Mouse (Mus musculus): ENCODE data around the gene Rab5if. TPM values are rescaled to one million over a fixed set of nuclear protein-coding genes. Genes with fewer than 3 reads are reported as not detected.
"Not testable (repeated sequence)": the region's sequence is repeated elsewhere in the genome, so short reads cannot be mapped to it uniquely, and the experiment has no call there.

Gene Rab5if
- 175 and 176 TPM in 2 replicates for polyA plus RNA-seq (2016; fragmentation: Nextera tagmentation; extraction: Ambion mirVana)

- Histone ChIP-seq H3K27ac (replicated peaks) (peak within 1 kb of the TSS; percentile 90), H3K36me3 (peaks cover 33% of the 10 kb centered on the region), H3K4me2 (replicated peaks) (peak within 1 kb of the TSS; percentile 83), H3K27me3 (no peaks in the 10 kb centered on the region), H3K9ac (replicated peaks) (peak within 1 kb of the TSS; percentile 98), H3K4me1 (peaks cover 23% of the 10 kb centered on the region), H3K4me3 (peak within 1 kb of the TSS; percentile 94), H3K9me3 (no peaks in the 10 kb centered on the region)
- peak; percentile 98 for ATAC-seq (ENCODE audit: low FRiP score, low read depth)
- under 1% methylated on average over 98 of the region's 98 CpGs for WGBS
Observed at GRCm38 (mm10) chr2:156862772-156863486, at the start of gene Rab5if. Gene Rab5if (plus strand): TSS chr2:156863128.

GRCm38 (mm10) chr2:156814344-156814801, 48.6 kb upstream of the Rab5if start:
- WGBS = 20% methylated on average over 8 of the region's 8 CpGs
- no peaks in the 10 kb centered on the region for H3K27me3 ChIP-seq
- H3K4me3 ChIP-seq = no peak overlapping the region
- ATAC-seq (ENCODE audit: low FRiP score, low read depth) = peak; percentile 49; the same call in 1 of the 2 replicates
- H3K4me2 ChIP-seq (replicated peaks) = no peak overlapping the region
- peaks cover 10% of the 10 kb centered on the region; the same call in 1 of the 2 replicates for H3K4me1 ChIP-seq
- H3K27ac ChIP-seq (replicated peaks) = 0 out of 2 replicates have a peak overlapping the region, but pooled peaks have one; percentile 40
- no peaks in the 10 kb centered on the region for H3K36me3 ChIP-seq
- 0 out of 2 replicates have a peak overlapping the region, but pooled peaks have one; percentile 7 for H3K9ac ChIP-seq (replicated peaks)
- H3K9me3 ChIP-seq = no peaks in the 10 kb centered on the region

- H3K9me3 ChIP-seq = no peaks in the 10 kb centered on the region
- H3K4me1 ChIP-seq = peaks cover 10% of the 10 kb centered on the region; the same call in 1 of the 2 replicates
- H3K9ac ChIP-seq (replicated peaks) = no peak overlapping the region
- H3K27ac ChIP-seq (replicated peaks) = no peak overlapping the region
- no peaks in the 10 kb centered on the region for H3K36me3 ChIP-seq
- no peak for ATAC-seq (ENCODE audit: low FRiP score, low read depth)
- no peaks in the 10 kb centered on the region for H3K27me3 ChIP-seq
- H3K4me2 ChIP-seq (replicated peaks) = no peak overlapping the region
- H3K4me3 ChIP-seq = no peak overlapping the region
- WGBS = 44% methylated on average over 5 of the region's 5 CpGs
Observed at GRCm38 (mm10) chr2:156814893-156815292, 48.0 kb upstream of the Rab5if start.

- Histone ChIP-seq H3K4me1 (peaks cover 10% of the 10 kb centered on the region; the same call in 1 of the 2 replicates), H3K36me3 (no peaks in the 10 kb centered on the region), H3K27ac (replicated peaks) (no peak overlapping the region), H3K9ac (replicated peaks) (no peak overlapping the region), H3K9me3 (no peaks in the 10 kb centered on the region), H3K4me3 (no peak overlapping the region), H3K4me2 (replicated peaks) (no peak overlapping the region), H3K27me3 (no peaks in the 10 kb centered on the region)
- WGBS = 73% methylated on average over 3 of the region's 3 CpGs
- ATAC-seq (ENCODE audit: low FRiP score, low read depth) = no peak
Observed at GRCm38 (mm10) chr2:156815412-156815811, 47.5 kb upstream of the Rab5if start.

- no peak overlapping the region for H3K27ac ChIP-seq (replicated peaks)
- H3K36me3 ChIP-seq = no peaks in the 10 kb centered on the region
- no peaks in the 10 kb centered on the region for H3K9me3 ChIP-seq
- 59% methylated on average over 1 of the region's 1 CpGs for WGBS
- H3K4me1 ChIP-seq = peaks cover 10% of the 10 kb centered on the region; the same call in 1 of the 2 replicates
- H3K4me3 ChIP-seq = no peak overlapping the region
- no peak overlapping the region for H3K9ac ChIP-seq (replicated peaks)
- H3K27me3 ChIP-seq = no peaks in the 10 kb centered on the region
- ATAC-seq (ENCODE audit: low FRiP score, low read depth) = no peak
- no peak overlapping the region for H3K4me2 ChIP-seq (replicated peaks)
Observed at GRCm38 (mm10) chr2:156816116-156816515, 46.8 kb upstream of the Rab5if start.

- 85% methylated on average over 6 of the region's 6 CpGs for WGBS
- H3K9me3 ChIP-seq; H3K27me3 ChIP-seq; H3K4me3 ChIP-seq; H3K9ac ChIP-seq (replicated peaks); H3K36me3 ChIP-seq; H3K27ac ChIP-seq (replicated peaks); H3K4me1 ChIP-seq; ATAC-seq (ENCODE audit: low FRiP score, low read depth); H3K4me2 ChIP-seq (replicated peaks): not testable (repeated sequence)
Observed at GRCm38 (mm10) chr2:156825128-156825527, 37.8 kb upstream of the Rab5if start.

- no peak overlapping the region for H3K4me3 ChIP-seq
- no peak overlapping the region for H3K4me2 ChIP-seq (replicated peaks)
- peaks cover 59% of the 10 kb centered on the region for H3K36me3 ChIP-seq
- H3K9me3 ChIP-seq = 0 out of 2 replicates have a peak, but pooled peaks cover 10% of the 10 kb centered on the region
- peaks cover 9% of the 10 kb centered on the region; the same call in 1 of the 2 replicates for H3K4me1 ChIP-seq
- H3K27ac ChIP-seq (replicated peaks) = no peak overlapping the region
- no peaks in the 10 kb centered on the region for H3K27me3 ChIP-seq
- no peak overlapping the region for H3K9ac ChIP-seq (replicated peaks)
- ATAC-seq (ENCODE audit: low FRiP score, low read depth) = no peak
- WGBS = 96% methylated on average over 11 of the region's 11 CpGs
Observed at GRCm38 (mm10) chr2:156834336-156834735, 28.6 kb upstream of the Rab5if start.

GRCm38 (mm10) chr2:156838839-156839238, 24.1 kb upstream of the Rab5if start:
- no peak for ATAC-seq (ENCODE audit: low FRiP score, low read depth)
- peak overlapping the region; percentile 85; the same call in 1 of the 2 replicates for H3K9ac ChIP-seq (replicated peaks)
- peaks cover 42% of the 10 kb centered on the region for H3K4me1 ChIP-seq
- H3K36me3 ChIP-seq = peaks cover 17% of the 10 kb centered on the region
- H3K27ac ChIP-seq (replicated peaks) = peak overlapping the region; percentile 27; the same call in 1 of the 2 replicates
- peak overlapping the region; percentile 86 for H3K4me2 ChIP-seq (replicated peaks)
- H3K4me3 ChIP-seq = peak overlapping the region; percentile 82
- no peaks in the 10 kb centered on the region; the same call in 1 of the 2 replicates for H3K27me3 ChIP-seq
- WGBS = 64% methylated on average over 6 of the region's 6 CpGs
- H3K9me3 ChIP-seq = no peaks in the 10 kb centered on the region

- Histone ChIP-seq H3K4me3 (peak within 1 kb of the TSS; percentile 82), H3K27me3 (no peaks in the 10 kb centered on the region; the same call in 1 of the 2 replicates), H3K9ac (replicated peaks) (peak within 1 kb of the TSS; percentile 85), H3K9me3 (no peaks in the 10 kb centered on the region), H3K4me2 (replicated peaks) (peak within 1 kb of the TSS; percentile 86), H3K4me1 (peaks cover 49% of the 10 kb centered on the region), H3K27ac (replicated peaks) (peak within 1 kb of the TSS; percentile 90), H3K36me3 (peaks cover 14% of the 10 kb centered on the region)
- ATAC-seq (ENCODE audit: low FRiP score, low read depth) = peak; percentile 83
- WGBS = 1% methylated on average over 60 of the region's 61 CpGs
Observed at GRCm38 (mm10) chr2:156839319-156840191, 23.4 kb upstream of the Rab5if start, which contains the start of gene Tgif2. Gene Tgif2 (plus strand): TSS chr2:156840007.

- Histone ChIP-seq H3K9me3 (no peaks in the 10 kb centered on the region), H3K4me2 (replicated peaks) (peak overlapping the region; percentile 86), H3K4me1 (peaks cover 58% of the 10 kb centered on the region), H3K36me3 (0 out of 2 replicates have a peak, but pooled peaks cover 13% of the 10 kb centered on the region), H3K4me3 (peak overlapping the region; percentile 82), H3K27me3 (no peaks in the 10 kb centered on the region; the same call in 1 of the 2 replicates), H3K27ac (replicated peaks) (peak overlapping the region; percentile 90), H3K9ac (replicated peaks) (peak overlapping the region; percentile 85)
- under 1% methylated on average over 45 of the region's 79 CpGs for WGBS
- peak; percentile 39 for ATAC-seq (ENCODE audit: low FRiP score, low read depth)
Observed at GRCm38 (mm10) chr2:156840301-156841027, 22.5 kb upstream of the Rab5if start.

Measured in midbrain, embryonic 12.5 days (tissue).